Mouse (Mus musculus) adrenal gland, postnatal 10 days (tissue): ENCODE measurements around the gene Gnb3. TPM values are rescaled to one million over a fixed set of nuclear protein-coding genes. Genes with fewer than 3 reads are reported as not detected.
"Not testable (repeated sequence)": the region's sequence is repeated elsewhere in the genome, so short reads cannot be mapped to it uniquely, and the experiment has no call there.

Experiments
- DNase-seq: peaks from one replicate; pipeline ENCODE4 v3.0.0; 2021; ENCODE audit warnings: mixed read lengths
- total RNA-seq, 2 experiments: library from RNA; stranded (reverse); gene quantifications; 2 replicates each; pipeline ENCODE4 v1.2.3; 2021

Gnb3 gene
- total RNA-seq, 2 experiments from 2014 or later = 7.5 to 9.7 TPM

DNA sequence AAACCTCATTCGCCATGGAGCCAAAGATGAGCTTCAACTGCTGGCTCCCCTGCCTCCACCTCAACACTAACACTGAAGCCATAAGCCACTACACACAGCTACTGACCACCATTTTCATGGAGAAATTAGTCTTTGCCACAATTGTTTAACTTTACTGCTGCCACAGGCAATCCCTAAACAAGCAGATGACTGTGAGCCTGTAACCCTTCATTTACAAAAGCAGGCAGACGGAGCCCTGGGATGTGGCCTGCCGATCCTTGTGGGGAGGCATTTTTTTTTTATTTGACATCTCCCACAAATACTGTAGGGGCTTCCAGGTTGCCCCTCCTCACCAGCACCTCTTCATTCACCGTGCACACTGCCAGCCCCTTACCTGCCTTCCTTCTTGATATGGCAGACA is 23.5 kb downstream of the Gnb3 start:
- DNase-seq = no peak

- no peak for DNase-seq
Observed at GRCm38 (mm10) chr6:124814858-124815774, 25.0 kb downstream of the Gnb3 start.

DNA sequence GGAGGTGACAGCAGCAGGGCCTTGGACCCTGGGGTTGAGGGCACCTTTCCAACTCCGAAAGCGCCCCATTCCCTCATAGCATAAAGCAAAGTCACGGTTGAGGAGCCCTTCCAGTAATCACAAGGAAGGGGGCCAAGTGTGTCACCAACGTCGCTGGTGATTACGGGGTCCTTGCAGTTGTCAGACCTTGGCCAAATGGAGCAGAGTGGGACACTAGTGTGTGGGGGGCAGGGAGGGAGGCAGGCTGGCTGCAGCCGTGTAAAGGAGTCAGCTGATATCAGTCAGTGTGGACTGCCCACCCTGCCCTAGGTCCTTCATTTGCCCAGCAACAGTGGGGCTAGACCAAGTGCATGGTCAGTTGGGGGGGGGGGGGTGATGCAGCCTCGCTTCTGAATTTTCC is 25.6 kb downstream of the Gnb3 start:
- no peak for DNase-seq

GRCm38 (mm10) chr6:124813933-124814332 is 26.1 kb downstream of the Gnb3 start, which contains the start of gene Tpi1:
TSS of gene Tpi1 (minus strand) at chr6:124814296.
- peak; percentile 95 for DNase-seq

DNA sequence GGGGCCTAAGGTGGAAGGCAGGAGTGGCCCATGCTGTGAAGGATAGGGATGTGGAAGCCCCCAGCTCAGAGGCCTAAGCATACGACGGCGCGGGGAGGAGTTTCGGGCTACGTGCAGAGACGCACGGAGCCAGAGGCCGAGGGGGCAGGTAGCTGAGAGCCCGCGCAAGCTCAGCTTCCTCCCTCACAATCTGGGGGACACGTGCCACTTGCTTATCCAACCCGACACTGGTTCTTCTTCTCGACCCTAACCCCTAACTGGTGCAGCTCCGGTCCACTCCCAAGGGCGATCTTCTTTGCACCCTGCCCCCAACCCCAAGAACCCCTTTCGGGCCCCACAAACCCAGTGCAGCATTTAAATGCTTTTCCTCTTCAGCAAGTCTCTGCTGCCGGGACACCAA is 26.6 kb downstream of the Gnb3 start:
- peak; percentile 75 for DNase-seq

DNA sequence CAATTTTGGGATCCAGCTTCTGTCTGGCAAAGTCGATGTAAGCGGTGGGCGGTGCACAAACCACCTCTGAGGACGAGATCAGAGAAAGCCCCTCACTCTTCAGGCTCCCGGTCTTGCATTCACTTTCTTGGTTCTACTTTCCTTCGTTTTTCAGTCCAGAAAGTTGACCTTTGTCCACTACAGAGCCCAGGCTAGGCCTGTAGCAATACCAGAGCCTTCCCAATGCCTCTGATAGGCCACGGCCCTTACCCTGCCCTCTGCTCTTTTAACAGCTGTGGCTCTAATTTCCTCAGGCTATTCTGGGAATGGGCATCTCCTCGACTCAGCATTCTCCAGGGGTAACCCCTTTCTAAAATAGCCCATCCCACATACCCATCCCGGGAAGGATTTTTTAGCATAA is 27.2 kb downstream of the Gnb3 start:
- no peak for DNase-seq

DNA sequence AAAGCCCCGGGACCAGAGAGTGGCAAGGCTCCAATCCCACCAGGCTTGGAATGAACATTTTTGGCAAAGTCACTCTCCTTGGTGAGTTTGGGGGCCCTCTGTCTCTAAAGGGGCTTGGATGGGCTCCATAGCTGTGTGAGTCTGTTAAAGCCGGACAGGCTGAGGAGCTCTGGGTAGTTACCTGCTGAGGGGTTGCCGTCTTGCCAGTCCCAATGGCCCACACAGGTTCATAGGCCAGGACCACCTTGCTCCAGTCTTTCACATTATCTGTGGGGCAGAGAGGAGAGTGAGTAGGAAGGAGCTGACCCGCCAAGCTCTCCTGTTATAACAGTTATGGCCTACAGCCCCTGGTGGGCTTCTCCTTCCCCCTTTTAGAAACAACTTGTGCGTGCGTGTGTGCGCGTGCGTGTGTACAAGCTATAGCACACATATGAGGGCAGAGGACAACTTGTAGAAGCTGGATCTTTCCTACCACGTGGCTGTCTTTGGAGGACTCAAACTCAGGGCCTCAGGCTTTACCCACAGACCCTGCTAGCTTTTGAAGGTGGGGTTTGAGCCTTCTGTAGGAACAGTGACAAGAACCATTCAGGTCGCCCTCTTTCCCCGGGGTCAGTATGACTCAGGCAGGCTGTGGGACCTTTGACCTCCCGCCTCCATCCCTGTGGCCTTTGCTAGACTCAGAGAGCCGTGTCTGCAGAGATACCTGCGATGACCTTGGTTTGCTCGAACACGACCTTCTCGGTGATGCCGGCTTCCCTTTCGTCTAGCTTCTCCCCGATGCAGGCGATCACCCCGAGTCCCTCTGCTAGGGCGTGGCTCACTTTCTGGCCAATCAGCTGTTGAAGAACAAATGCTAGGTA is 28.1 kb downstream of the Gnb3 start:
- no peak for DNase-seq

DNA sequence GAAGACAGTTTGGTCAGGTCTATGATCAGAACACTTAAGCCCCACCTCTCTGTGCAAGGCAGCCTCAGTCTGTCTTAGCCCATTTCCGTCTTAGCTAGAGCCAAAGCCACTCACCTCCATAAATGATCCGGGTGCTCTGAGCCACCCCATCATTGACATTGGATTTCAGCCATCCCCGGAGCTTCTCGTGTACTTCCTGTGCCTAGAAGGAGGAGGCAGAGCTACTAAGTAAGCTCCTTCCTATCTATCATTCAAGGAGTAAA is 28.7 kb downstream of the Gnb3 start:
- DNase-seq = no peak

DNA sequence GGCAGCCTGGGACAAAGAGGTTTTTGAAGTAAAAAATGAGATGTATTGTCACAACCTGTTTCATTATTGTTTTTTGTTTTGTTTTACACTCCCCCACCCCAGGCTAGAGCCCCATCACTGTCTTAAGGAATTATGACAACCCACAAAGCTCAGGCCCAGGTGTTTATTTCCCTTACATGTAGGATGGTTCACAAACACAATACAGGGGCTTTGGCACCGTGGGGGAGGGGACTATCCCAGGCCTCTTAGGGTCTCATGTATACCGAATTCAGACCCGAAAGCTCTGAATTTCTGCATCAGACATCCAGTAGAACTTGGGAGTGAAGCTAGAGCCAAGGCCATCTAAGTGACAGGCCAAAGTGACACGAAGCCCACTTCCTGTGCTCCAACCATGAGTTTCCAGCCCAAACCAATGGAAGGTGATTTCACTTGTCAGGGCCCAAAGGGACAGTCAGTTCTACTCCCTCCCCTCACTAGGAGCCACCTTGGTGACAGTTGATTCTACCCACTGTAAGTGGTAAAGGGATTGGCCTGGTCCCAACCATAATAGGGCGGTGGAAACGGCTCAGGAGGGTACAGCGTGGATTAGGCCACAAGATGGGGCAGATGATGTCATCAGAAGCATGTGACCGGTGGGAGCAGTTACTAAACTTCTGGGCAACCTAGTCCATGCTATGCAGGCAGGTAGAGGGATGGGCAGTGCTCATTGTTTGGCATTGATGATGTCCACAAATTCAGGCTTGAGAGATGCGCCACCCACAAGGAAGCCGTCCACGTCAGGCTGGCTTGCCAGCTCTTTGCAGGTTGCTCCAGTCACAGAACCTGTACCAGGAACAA is 29.3 kb downstream of the Gnb3 start:
- not testable (repeated sequence) for DNase-seq

- DNase-seq = peak; percentile 40
Observed at GRCm38 (mm10) chr6:124809775-124810538, 30.1 kb downstream of the Gnb3 start.

DNA sequence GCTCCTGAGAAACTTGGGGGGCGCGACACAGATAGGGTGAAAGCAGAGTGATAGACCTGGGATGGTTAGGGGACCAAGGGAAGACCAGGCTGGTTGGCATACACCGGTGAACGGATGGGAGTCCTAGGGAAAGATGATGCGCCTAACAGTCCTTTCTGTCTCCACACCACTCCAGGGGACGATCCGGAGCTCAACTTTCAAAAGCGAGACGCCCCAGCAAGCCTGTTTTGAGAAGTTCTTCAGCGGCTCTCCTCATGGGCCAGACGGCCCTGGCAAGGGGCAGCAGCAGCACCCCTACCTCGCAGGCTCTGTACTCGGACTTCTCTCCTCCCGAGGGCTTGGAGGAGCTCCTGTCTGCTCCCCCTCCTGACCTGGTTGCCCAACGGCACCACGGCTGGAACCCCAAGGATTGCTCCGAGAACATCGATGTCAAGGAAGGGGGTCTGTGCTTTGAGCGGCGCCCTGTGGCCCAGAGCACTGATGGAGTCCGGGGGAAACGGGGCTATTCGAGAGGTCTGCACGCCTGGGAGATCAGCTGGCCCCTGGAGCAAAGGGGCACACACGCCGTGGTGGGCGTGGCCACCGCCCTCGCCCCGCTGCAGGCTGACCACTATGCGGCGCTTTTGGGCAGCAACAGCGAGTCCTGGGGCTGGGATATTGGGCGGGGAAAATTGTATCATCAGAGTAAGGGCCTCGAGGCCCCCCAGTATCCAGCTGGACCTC is 30.9 kb downstream of the Gnb3 start:
- DNase-seq = peak; percentile 90

DNA sequence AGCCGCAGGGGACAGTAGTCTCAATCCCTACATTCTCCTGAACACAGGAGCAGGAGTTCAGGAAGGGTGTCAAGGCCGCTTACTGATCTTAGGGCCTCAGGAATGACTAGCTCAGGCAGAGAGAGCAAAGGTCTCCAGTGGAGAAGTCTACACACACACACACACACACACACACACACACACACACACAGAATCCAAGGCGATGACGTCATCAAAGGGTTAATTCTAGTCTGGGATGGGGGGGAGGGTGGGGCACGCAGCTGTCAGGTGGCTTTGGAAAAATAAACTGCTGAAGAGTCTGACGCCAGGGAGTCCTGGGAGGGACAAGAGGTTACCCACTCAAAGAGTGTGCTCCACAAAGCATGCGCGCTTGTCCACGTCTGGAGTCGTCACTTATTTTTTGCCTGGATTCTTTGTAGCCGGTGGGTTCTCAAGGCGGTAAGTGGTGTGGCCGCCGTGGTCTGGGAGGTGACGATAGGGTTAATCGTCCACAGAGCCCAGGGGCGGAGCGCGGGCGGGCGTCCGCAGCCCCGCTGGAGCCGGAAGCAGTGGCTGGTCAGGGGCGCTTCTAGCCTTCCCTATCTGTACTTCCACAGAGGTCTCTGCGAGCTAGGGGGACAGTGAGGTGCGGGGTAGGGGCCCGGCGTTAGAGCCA is 31.6 kb downstream of the Gnb3 start, which contains the start of gene Spsb2:
Spsb2 (plus strand) TSS at position 304 of the 655 bp plus-strand sequence.
- DNase-seq = peak; percentile 87

GRCm38 (mm10) chr6:124807986-124808357 is 32.1 kb downstream of the Gnb3 start:
- DNase-seq = no peak

DNA sequence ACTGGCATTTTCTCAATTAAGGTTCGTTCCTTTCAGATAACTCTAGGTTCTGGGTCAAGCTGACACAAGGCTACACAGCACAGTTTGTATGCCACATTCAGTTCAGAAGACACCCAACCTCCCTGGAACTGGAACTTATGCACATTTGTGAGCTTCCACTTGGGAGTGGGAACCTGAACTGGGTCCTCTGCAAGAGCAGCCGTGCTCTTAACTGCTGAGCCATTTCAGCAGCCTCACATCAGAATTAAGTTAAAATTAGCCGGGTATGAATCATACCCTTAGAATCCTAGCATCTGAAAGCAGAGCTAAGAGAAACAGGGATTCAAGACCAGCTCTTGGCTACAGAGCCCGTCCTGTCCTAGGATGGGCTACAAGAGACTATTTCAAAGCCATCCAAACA is 32.7 kb downstream of the Gnb3 start:
- DNase-seq = no peak

GRCm38 (mm10) chr6:124806446-124807140 is 33.5 kb downstream of the Gnb3 start:
- no peak for DNase-seq

GRCm38 (mm10) chr6:124805341-124806321 is 34.4 kb downstream of the Gnb3 start:
- DNase-seq = peak; percentile 97

DNA sequence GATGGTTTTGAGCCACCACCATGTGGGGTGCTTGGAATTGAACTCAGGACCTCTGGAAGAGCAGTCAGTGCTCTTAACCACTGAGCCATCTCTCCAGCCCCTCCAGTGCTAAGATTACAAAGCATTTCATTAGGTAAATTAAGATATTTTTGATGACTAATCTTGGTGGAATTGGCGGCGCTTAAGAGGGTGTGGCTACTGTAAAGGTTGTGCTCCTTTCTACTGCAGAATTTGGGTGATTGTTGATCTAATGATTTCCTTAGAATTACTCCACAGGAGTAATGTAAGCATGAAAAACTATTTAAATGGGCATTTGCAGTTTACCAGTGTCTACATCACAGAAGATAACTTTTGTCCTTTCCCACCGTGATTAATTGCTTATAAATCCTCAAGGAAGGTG is 35.7 kb downstream of the Gnb3 start:
- DNase-seq = no peak

DNA sequence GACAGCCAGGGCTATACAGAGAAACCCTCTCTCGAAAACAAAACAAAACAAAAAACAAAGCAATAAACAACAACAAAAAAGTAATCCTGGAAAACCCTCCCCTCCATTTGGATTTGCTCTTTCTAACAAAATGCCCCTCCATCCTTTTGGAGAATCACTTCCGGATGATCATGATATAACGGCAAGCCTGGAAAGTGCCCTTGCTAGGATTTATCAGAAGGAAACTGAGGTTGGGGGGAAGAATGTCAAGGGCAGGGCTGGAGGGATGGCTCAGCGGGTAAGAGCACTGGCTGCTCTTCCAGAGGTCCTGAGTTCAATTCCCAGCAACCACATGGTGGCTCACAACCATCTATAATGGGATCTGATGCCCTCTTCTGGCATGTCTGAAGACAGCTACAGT is 36.4 kb downstream of the Gnb3 start:
- not testable (repeated sequence) for DNase-seq
